Mouse (Mus musculus) monocyte, adult 5-6 weeks (primary cell): ENCODE data around the gene Kcnk4. TPM values are rescaled to one million over a fixed set of nuclear protein-coding genes. Genes with fewer than 3 reads are reported as not detected.

Experiments
- ATAC-seq: fragments of 153-309, 156-312 bp; replicated peaks from 2 replicates; pipeline ENCODE4 v1.8.0; 2017; ENCODE audit warnings: mild to moderate bottlenecking; ENCODE audit not compliant: low TSS enrichment, insufficient number of reproducible peaks, severe bottlenecking, poor library complexity, low FRiP score
- total RNA-seq: library from RNA; stranded (forward); fragments of 200-1000, 200-491, 200-594 nt; gene quantifications from 3 replicates; pipeline ENCODE4 v1.2.3, GENCODE M21; 2017

The Kcnk4 gene
- total RNA-seq, 1 experiment from 2014 or later, result not detected

- ATAC-seq, result no peak
These were observed 6.4 kb upstream of the Kcnk4 start for GRCm38 (mm10) chr19:6940396-6941351.

- no peak for ATAC-seq
These were observed 5.0 kb upstream of the Kcnk4 start for GRCm38 (mm10) chr19:6939106-6940002.

GRCm38 (mm10) chr19:6937541-6938465, 3.5 kb upstream of the Kcnk4 start:
- no peak for ATAC-seq

GRCm38 (mm10) chr19:6936299-6936698, 2.0 kb upstream of the Kcnk4 start:
- 0 out of 2 replicates have a peak, but pooled peaks have one; percentile 29 for ATAC-seq

- ATAC-seq, result 0 out of 2 replicates have a peak, but pooled peaks have one; percentile 15
These were observed 700 bp downstream of the Kcnk4 start for GRCm38 (mm10) chr19:6933436-6934194.

GRCm38 (mm10) chr19:6933102-6933435, 1.2 kb downstream of the Kcnk4 start:
- ATAC-seq, result no peak

- no peak for ATAC-seq
These were observed 2.3 kb downstream of the Kcnk4 start for GRCm38 (mm10) chr19:6932018-6932417.

GRCm38 (mm10) chr19:6931002-6931401, 3.3 kb downstream of the Kcnk4 start:
- ATAC-seq, result no peak

- no peak for ATAC-seq
These were observed 6.2 kb downstream of the Kcnk4 start for GRCm38 (mm10) chr19:6928080-6928479.

- ATAC-seq, result no peak
These were observed 7.6 kb downstream of the Kcnk4 start for GRCm38 (mm10) chr19:6926559-6927255.

- no peak for ATAC-seq
These were observed 8.5 kb downstream of the Kcnk4 start for GRCm38 (mm10) chr19:6925611-6926329.

- ATAC-seq, result no peak
These were observed 9.1 kb downstream of the Kcnk4 start, which contains the start of gene Catsperz for GRCm38 (mm10) chr19:6925307-6925573. Catsperz (minus strand) TSS chr19:6925380.

GRCm38 (mm10) chr19:6924461-6925306, 9.6 kb downstream of the Kcnk4 start:
- ATAC-seq, result no peak

GRCm38 (mm10) chr19:6922901-6923735, 11.2 kb downstream of the Kcnk4 start:
- ATAC-seq, result no peak
